Mouse (Mus musculus): Measurements from ENCODE around the gene Clic6. TPM values are rescaled to one million over a fixed set of nuclear protein-coding genes. Genes with fewer than 3 reads are reported as not detected.

Clic6 gene
- total and polyA plus RNA-seq, 3 experiments: 0.24 to 1.2 TPM; not detected in 1

DNA sequence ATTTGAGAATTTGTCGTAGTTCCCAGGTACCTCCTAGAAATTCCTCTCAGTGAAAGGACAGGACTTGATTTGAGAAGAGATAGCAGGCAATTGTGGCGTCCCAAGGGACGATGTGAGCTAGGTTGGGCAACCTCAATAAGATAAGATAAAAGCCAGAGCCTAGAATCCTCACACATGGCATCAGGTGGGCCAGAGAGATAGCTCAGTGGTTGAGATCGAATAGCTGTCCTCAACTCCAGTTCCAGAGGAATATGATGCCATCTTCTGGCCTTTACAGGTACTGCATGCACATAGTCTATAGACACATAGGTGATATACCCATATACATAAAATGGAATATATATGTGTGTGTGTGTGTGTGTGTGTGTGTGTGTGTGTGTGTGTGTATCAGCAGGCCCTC is 2.0 kb downstream of the Clic6 start:
- H3K79me2 ChIP-seq (replicated peaks; ENCODE audit: control insufficient read depth, extremely low read depth, insufficient read depth, poor library complexity, severe bottlenecking): no peaks in the 10 kb centered on the region
- dilution Hi-C loops (cut with MboI; ENCODE audit: extremely low pct_ligation_motif_present, extremely low pct_unique_long_range_greater_than_20kb, low sequenced_read_pairs): no loop called here
- no peaks in the 10 kb centered on the region for H3K36me3 ChIP-seq (replicated peaks in 1 of 2; ENCODE audit: control insufficient read depth in 1 of 2, insufficient read depth in 1 of 2, low read length in 1 of 2)
- DNase-seq (ENCODE audit: extremely low read depth): peak; percentile 74
- H3K9me3 ChIP-seq (replicated peaks; ENCODE audit: low read length): peaks cover 3% of the 10 kb centered on the region
- in situ Hi-C loops (cut with MboI; ENCODE audit: low pct_ligation_motif_present, low pct_unique_long_range_greater_than_20kb, low sequenced_read_pairs): no loop called here
- H3K4me2 ChIP-seq (ENCODE audit: insufficient read depth, low read depth, poor library complexity, severe bottlenecking): no peak overlapping the region
- H3K4me1 ChIP-seq (ENCODE audit: control insufficient read depth in 1 of 2, insufficient read depth in 2 of 2): peaks cover 14% of the 10 kb centered on the region in 2 experiments
- no peaks in the 10 kb centered on the region for H3K27me3 ChIP-seq (replicated peaks)
- H3K27ac ChIP-seq (ENCODE audit: insufficient read depth, low read depth): no peak overlapping the region
- no peak for TF ChIP-seq BHLHE40 (IDR thresholded peaks at IDR 0.05; ENCODE audit: low read depth, low read length)
- no peak for TF ChIP-seq MAFK (IDR thresholded peaks at IDR 0.05; ENCODE audit: insufficient replicate concordance, low read length)
- peak; percentile 24; the same call in 1 of the 2 replicates for TF ChIP-seq ZC3H11A (IDR thresholded peaks at IDR 0.05; ENCODE audit: low read depth, low read length)
- peak; percentile 55; the same call in 1 of the 2 replicates for TF ChIP-seq MYC (IDR thresholded peaks at IDR 0.05; ENCODE audit: low read depth, low read length)
- TF ChIP-seq POLR2A (IDR thresholded peaks at IDR 0.05; ENCODE audit: low read depth, low read length): no peak
- TF ChIP-seq GABPA (IDR thresholded peaks at IDR 0.05; ENCODE audit: insufficient replicate concordance, low read depth, low read length): no peak
- TF ChIP-seq MXI1 (IDR thresholded peaks at IDR 0.05; ENCODE audit: low read depth, low read length): peak; percentile 43; the same call in 1 of the 2 replicates
- TF ChIP-seq CHD2 (IDR thresholded peaks at IDR 0.05; ENCODE audit: low read length): no peak
- TF ChIP-seq CTCF (conservative IDR thresholded peaks at IDR 0.05 in 1 of 2, IDR thresholded peaks at IDR 0.05 in 1 of 2; ENCODE audit: low read depth in 2 of 2, low read length in 2 of 2): peak; percentile 89 to 91
- no peak for TF ChIP-seq ETS1 (conservative IDR thresholded peaks at IDR 0.05; ENCODE audit: low read depth, low read length)
- no peak for TF ChIP-seq ZKSCAN1 (IDR thresholded peaks at IDR 0.05; ENCODE audit: borderline replicate concordance, low read depth, low read length)
- TF ChIP-seq TBP (conservative IDR thresholded peaks at IDR 0.05; ENCODE audit: low read depth, low read length): no peak
- TF ChIP-seq USF2 (conservative IDR thresholded peaks at IDR 0.05; ENCODE audit: low read depth, low read length): no peak
- TF ChIP-seq NELFE (IDR thresholded peaks at IDR 0.05; ENCODE audit: low read depth, low read length): peak; percentile 29; the same call in 1 of the 2 replicates
- TF ChIP-seq SIN3A (IDR thresholded peaks at IDR 0.05; ENCODE audit: low read length): no peak
- TF ChIP-seq RAD21 (IDR thresholded peaks at IDR 0.05; ENCODE audit: low read depth, low read length): peak; percentile 89
- TF ChIP-seq PAX5 (IDR thresholded peaks at IDR 0.05; ENCODE audit: low read length): no peak
- TF ChIP-seq NRF1 (IDR thresholded peaks at IDR 0.05; ENCODE audit: low read depth, low read length): no peak
- TF ChIP-seq HCFC1 (IDR thresholded peaks at IDR 0.05; ENCODE audit: low read depth, low read length): no peak
- TF ChIP-seq MAX (IDR thresholded peaks at IDR 0.05; ENCODE audit: low read length): 0 out of 2 replicates have a peak, but pooled peaks have one; percentile 31
- TF ChIP-seq ZNF384 (IDR thresholded peaks at IDR 0.05; ENCODE audit: low read depth, low read length): no peak
- TF ChIP-seq KAT2A (IDR thresholded peaks at IDR 0.05; ENCODE audit: insufficient replicate concordance, low read length): no peak
- TF ChIP-seq EP300 (IDR thresholded peaks at IDR 0.05; ENCODE audit: low read length): no peak
- TF ChIP-seq RCOR1 (conservative IDR thresholded peaks at IDR 0.05; ENCODE audit: low read depth, low read length): no peak
- TF ChIP-seq UBTF (IDR thresholded peaks at IDR 0.05; ENCODE audit: low read depth, low read length): no peak
- no peak for TF ChIP-seq TCF12 (IDR thresholded peaks at IDR 0.05; ENCODE audit: low read depth, low read length)
- peak; percentile 74 for TF ChIP-seq SMC3 (IDR thresholded peaks at IDR 0.05; ENCODE audit: low read depth, low read length)
- no peak overlapping the region for H3K4me3 ChIP-seq (replicated peaks in 1 of 3; ENCODE audit: low read depth in 2 of 3, low read length in 2 of 3, poor library complexity in 1 of 3)
- no peak overlapping the region for H3K9ac ChIP-seq (ENCODE audit: insufficient read depth, low read depth)
